Mouse (Mus musculus) right cerebral cortex, postnatal 4 days (tissue): ENCODE data around the gene Gm4969.
A peak's percentile ranks its signal among the peaks of the same experiment; 100 is the strongest.

Experiments used
- DNase-seq: peaks from one replicate; pipeline ENCODE4 v3.0.0-alpha.2; 2022

Gm4969 gene

GRCm38 (mm10) chr7:19067935-19068334 lies 50.2 kb downstream of the Gm4969 start:
- DNase-seq, result no peak

- no peak for DNase-seq
Observed at GRCm38 (mm10) chr7:19067063-19067462, 51.1 kb downstream of the Gm4969 start.

GRCm38 (mm10) chr7:19065896-19066295 lies 52.3 kb downstream of the Gm4969 start:
- DNase-seq, result no peak

- DNase-seq, result no peak
Observed at GRCm38 (mm10) chr7:19057405-19057804, 60.8 kb downstream of the Gm4969 start.

- DNase-seq, result no peak
Observed at GRCm38 (mm10) chr7:19055108-19055507, 63.1 kb downstream of the Gm4969 start.

GRCm38 (mm10) chr7:19054777-19055076 lies 63.4 kb downstream of the Gm4969 start:
- DNase-seq, result no peak

- DNase-seq, result peak; percentile 70
Observed at GRCm38 (mm10) chr7:19054047-19054776, 64.0 kb downstream of the Gm4969 start, which contains the start of gene Rsph6a. Gene Rsph6a (plus strand): TSS chr7:19054690.

GRCm38 (mm10) chr7:19053136-19053532 lies 65.0 kb downstream of the Gm4969 start:
- no peak for DNase-seq

- DNase-seq, result no peak
Observed at GRCm38 (mm10) chr7:19052345-19053135, 65.6 kb downstream of the Gm4969 start.

GRCm38 (mm10) chr7:19051161-19051560 lies 67.0 kb downstream of the Gm4969 start:
- no peak for DNase-seq

- DNase-seq, result no peak
Observed at GRCm38 (mm10) chr7:19050172-19050571, 68.0 kb downstream of the Gm4969 start.

GRCm38 (mm10) chr7:19049252-19049651 lies 68.9 kb downstream of the Gm4969 start:
- no peak for DNase-seq
